Mouse (Mus musculus) telencephalon, adult 2 months (tissue): ENCODE measurements around the gene Slc32a1.

Source experiments
- DNase-seq: peaks from one replicate; pipeline ENCODE4 v3.0.0-alpha.2; 2011; ENCODE audit warnings: low read depth, low spot score

Gene Slc32a1

GRCm38 (mm10) chr2:158612671-158613250 lies 2.2 kb downstream of the Slc32a1 start:
- DNase-seq, result no peak

GRCm38 (mm10) chr2:158613541-158614417 lies 3.2 kb downstream of the Slc32a1 start:
- no peak for DNase-seq

- no peak for DNase-seq
Observed at GRCm38 (mm10) chr2:158614418-158614955, 3.9 kb downstream of the Slc32a1 start.

- no peak for DNase-seq
Observed at GRCm38 (mm10) chr2:158615161-158615680, 4.7 kb downstream of the Slc32a1 start.

GRCm38 (mm10) chr2:158615702-158616101 lies 5.1 kb downstream of the Slc32a1 start:
- DNase-seq, result no peak

GRCm38 (mm10) chr2:158616296-158616695 lies 5.7 kb downstream of the Slc32a1 start:
- no peak for DNase-seq

GRCm38 (mm10) chr2:158616790-158617189 lies 6.2 kb downstream of the Slc32a1 start:
- no peak for DNase-seq

GRCm38 (mm10) chr2:158624718-158625222 lies 14.2 kb downstream of the Slc32a1 start, which contains the start of gene Actr5:
Gene Actr5 (plus strand): TSS chr2:158624888.
- DNase-seq, result peak; percentile 89

GRCm38 (mm10) chr2:158625231-158625630 lies 14.7 kb downstream of the Slc32a1 start:
- no peak for DNase-seq

- no peak for DNase-seq
Observed at GRCm38 (mm10) chr2:158625697-158626096, 15.1 kb downstream of the Slc32a1 start.

GRCm38 (mm10) chr2:158628858-158629257 lies 18.3 kb downstream of the Slc32a1 start:
- no peak for DNase-seq

- no peak for DNase-seq
Observed at GRCm38 (mm10) chr2:158629414-158629813, 18.8 kb downstream of the Slc32a1 start.

GRCm38 (mm10) chr2:158631873-158632272 lies 21.3 kb downstream of the Slc32a1 start:
- no peak for DNase-seq

GRCm38 (mm10) chr2:158641869-158642268 lies 31.3 kb downstream of the Slc32a1 start:
- DNase-seq, result no peak

GRCm38 (mm10) chr2:158642587-158642986 lies 32.0 kb downstream of the Slc32a1 start:
- no peak for DNase-seq

GRCm38 (mm10) chr2:158643791-158644190 lies 33.2 kb downstream of the Slc32a1 start:
- DNase-seq, result peak; percentile 83

- DNase-seq, result no peak
Observed at GRCm38 (mm10) chr2:158651159-158651908, 40.8 kb downstream of the Slc32a1 start.

GRCm38 (mm10) chr2:158652985-158653384 lies 42.4 kb downstream of the Slc32a1 start:
- peak; percentile 81 for DNase-seq

GRCm38 (mm10) chr2:158654717-158655116 lies 44.1 kb downstream of the Slc32a1 start:
- no peak for DNase-seq

GRCm38 (mm10) chr2:158655806-158656205 lies 45.2 kb downstream of the Slc32a1 start:
- DNase-seq, result no peak

- no peak for DNase-seq
Observed at GRCm38 (mm10) chr2:158658822-158659221, 48.3 kb downstream of the Slc32a1 start.
